Mouse (Mus musculus): ENCODE measurements at regions not wholly inside any gene's neighbourhood (a gene's known extent, or its start where the extent isn't known, plus 50 kb on each side); places are given as distances from the start of the nearest gene placed in this dataset.

- POLR2A ChIA-PET: no interaction called here
- CTCF ChIA-PET: no interaction called here
These were observed 476.2 kb downstream of the Cdh9 start for GRCm38 (mm10) chr15:17204739-17205138.

- CTCF ChIA-PET: no interaction called here
- POLR2A ChIA-PET: no interaction called here
These were observed 516.5 kb downstream of the Cdh9 start for GRCm38 (mm10) chr15:17245096-17245495.

- POLR2A ChIA-PET: no interaction called here
- CTCF ChIA-PET: no interaction called here
These were observed 560.7 kb downstream of the Cdh9 start for GRCm38 (mm10) chr15:17289221-17289620.

Measured in embryonic stem cell, embryonic (primary cell).